ENCODE assay signal across 9 mouse cellular contexts in the genomic region with DNA sequence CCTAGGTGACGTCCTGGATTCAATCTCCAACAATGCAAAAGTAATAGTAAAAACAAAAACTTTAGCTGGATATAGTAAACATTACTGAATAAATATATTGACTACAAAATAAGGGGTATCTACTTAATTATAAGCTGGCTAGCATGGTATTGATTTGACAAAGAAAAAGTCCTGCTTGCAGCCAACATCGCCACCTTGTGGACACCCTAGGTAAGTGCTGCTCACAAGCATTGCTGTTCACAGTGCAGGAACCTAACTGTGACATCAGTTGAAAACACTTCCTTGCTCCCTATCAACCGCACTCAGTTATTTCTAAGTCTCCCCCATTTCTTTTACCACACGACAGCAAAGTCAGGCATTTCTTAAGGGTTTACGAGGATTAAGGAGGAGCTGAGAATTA. TPM values are rescaled to one million over a fixed set of nuclear protein-coding genes. Genes with fewer than 3 reads are reported as not detected.
DNase-seq lines count a peak whose midpoint lies in the region; ATAC-seq and TF ChIP-seq lines count a peak whose summit lies in the region.
"Had no signal": no experiment of that assay in that cellular context is flagged by ENCODE, and none has a peak within 500 bp of the region (broad histone marks: within the 10 kb centered on the region; RNA-seq: fewer than 3 reads in every experiment).

No protein-coding gene starts in this region.

- no peaks in the 10 kb centered on the region for H3K27me3 ChIP-seq in heart, embryonic 12.5 days (replicated peaks)
- H3K27me3 ChIP-seq in G1E (ENCODE audit: insufficient read depth, low read length), result no peaks in the 10 kb centered on the region
- no peaks in the 10 kb centered on the region for H3K27me3 ChIP-seq in neural tube, embryonic 14.5 days (ENCODE audit: control insufficient read depth, insufficient read depth, low read length)
- H3K27me3 ChIP-seq: lung, embryonic 15.5 days had no signal

- H3K36me3 ChIP-seq in heart, embryonic 12.5 days, result peaks cover 80% of the 10 kb centered on the region
- peaks cover 86% of the 10 kb centered on the region for H3K36me3 ChIP-seq in G1E (replicated peaks)
- peaks cover 46% of the 10 kb centered on the region for H3K36me3 ChIP-seq in neural tube, embryonic 14.5 days (ENCODE audit: control insufficient read depth, insufficient read depth, low read length)

- ATAC-seq in heart, embryonic 12.5 days (ENCODE audit: insufficient number of reproducible peaks, low FRiP score), result no peak
- ATAC-seq in G1E (ENCODE audit: extremely low read depth, insufficient number of reproducible peaks, low FRiP score, poor library complexity, severe bottlenecking), result no peak
- ATAC-seq in neural tube, embryonic 14.5 days (ENCODE audit: low read depth), result peak; percentile 28; the same call in 1 of the 2 replicates

- DNase-seq in heart, postnatal 14 days, result peak; percentile 53 to 63
- DNase-seq in B cell, adult 2 months, result peak; percentile 83 to 85
- DNase-seq in G1E (ENCODE audit: low spot score) (peak; percentile 70), liver (peak; percentile 60)
- peak; percentile 52 for DNase-seq in embryo, embryonic 11 days
- DNase-seq in ovary, postnatal 14 days (ENCODE audit: low spot score), result no peak

- no peaks in the 10 kb centered on the region for H3K4me1 ChIP-seq in heart, embryonic 12.5 days (replicated peaks)
- H3K4me1 ChIP-seq in G1E (ENCODE audit: insufficient read depth, low read depth, low read length), result peaks cover 12% of the 10 kb centered on the region
- no peaks in the 10 kb centered on the region for H3K4me1 ChIP-seq in neural tube, embryonic 14.5 days (ENCODE audit: control insufficient read depth, insufficient read depth, low read length)
- H3K4me1 ChIP-seq: lung, embryonic 15.5 days had no signal

- intact Hi-C loops in heart, postnatal 14 days (cut with DNase I), result no loop called here

- WGBS in heart, embryonic 12.5 days, result 68% methylated on average over 5 of the region's 5 CpGs
- 68% methylated on average over 5 of the region's 5 CpGs for WGBS in neural tube, embryonic 14.5 days

- TF ChIP-seq CTCF in G1E (IDR thresholded peaks at IDR 0.05; ENCODE audit: low read depth, low read length), result peak; percentile 93

- H3K9me3 ChIP-seq in heart, embryonic 12.5 days (replicated peaks), result no peaks in the 10 kb centered on the region
- H3K9me3 ChIP-seq in G1E (replicated peaks), result no peaks in the 10 kb centered on the region
- no peaks in the 10 kb centered on the region for H3K9me3 ChIP-seq in neural tube, embryonic 14.5 days (ENCODE audit: control insufficient read depth, low read length)
- H3K9me3 ChIP-seq: lung, embryonic 15.5 days had no signal

- H3K4me2 ChIP-seq in heart, embryonic 12.5 days, result no peak overlapping the region
- H3K4me2 ChIP-seq in neural tube, embryonic 14.5 days (ENCODE audit: low read depth, low read length), result no peak overlapping the region
- H3K4me2 ChIP-seq: lung, embryonic 15.5 days had no signal

- no peak overlapping the region for H3K4me3 ChIP-seq in heart, embryonic 12.5 days
- no peak overlapping the region for H3K4me3 ChIP-seq in G1E (ENCODE audit: low read depth, low read length)
- no peak overlapping the region for H3K4me3 ChIP-seq in neural tube, embryonic 14.5 days (ENCODE audit: low read depth, low read length)
- H3K4me3 ChIP-seq: lung, embryonic 15.5 days had no signal

- H3K27ac ChIP-seq in heart, embryonic 12.5 days (ENCODE audit: poor library complexity, severe bottlenecking), result no peak overlapping the region
- H3K27ac ChIP-seq in neural tube, embryonic 14.5 days (ENCODE audit: low read depth, low read length), result no peak overlapping the region
- H3K27ac ChIP-seq: lung, embryonic 15.5 days had no signal

- no peak overlapping the region for H3K9ac ChIP-seq in heart, embryonic 12.5 days
- H3K9ac ChIP-seq in neural tube, embryonic 14.5 days (replicated peaks; ENCODE audit: low read depth, low read length), result no peak overlapping the region
- H3K9ac ChIP-seq: lung, embryonic 15.5 days had no signal

RNA-seq across cellular contexts. Expression of a gene that starts 7.5 kb away (rescaled TPM):
- 10 to 100 TPM; 28.0 to 28.8 TPM for total RNA-seq in heart, postnatal 14 days (2021)
- polyA plus RNA-seq in heart, embryonic 12.5 days (2016; fragmentation: Nextera tagmentation; extraction: Ambion mirVana), result 64.1 and 66.2 TPM in 2 replicates
- total RNA-seq in G1E (2014; fragmentation: Nextera tagmentation) (34.2 and 35.2 TPM in 2 replicates), G1E (2017) (72.3 and 83.9 TPM in 2 replicates)
- polyA plus RNA-seq in G1E (2012), result 75.8 and 92.3 TPM in 2 replicates
- 118 and 126 TPM in 2 replicates for polyA plus RNA-seq in neural tube, embryonic 14.5 days (2014; fragmentation: Nextera tagmentation; extraction: Ambion mirVana)

RNA-seq across cellular contexts. Expression of a gene that starts 21.7 kb away (rescaled TPM):
- total RNA-seq in heart, postnatal 14 days (2021), result not detected
- polyA plus RNA-seq in heart, embryonic 12.5 days (2016; fragmentation: Nextera tagmentation; extraction: Ambion mirVana), result not detected in 2 replicates
- not detected in 2 replicates for total RNA-seq in G1E (2014; fragmentation: Nextera tagmentation)
- 0.12 and 0.16 TPM in 2 replicates for total RNA-seq in G1E (2017)
- polyA plus RNA-seq in G1E (2012), result not detected in 2 replicates
- polyA plus RNA-seq in neural tube, embryonic 14.5 days (2014; fragmentation: Nextera tagmentation; extraction: Ambion mirVana), result not detected in 2 replicates
- polyA plus RNA-seq: lung, embryonic 15.5 days had no signal
